Mouse (Mus musculus) ovary, postnatal 36 days (tissue): ENCODE measurements around the gene 4930412O13Rik.

Experiments used
- DNase-seq: peaks from one replicate; pipeline ENCODE4 v3.0.0; 2022; ENCODE audit warnings: low spot score, mixed read lengths

4930412O13Rik gene

GRCm38 (mm10) chr2:9880271-9880670 is 781 bp upstream of the 4930412O13Rik start:
- no peak for DNase-seq

DNA sequence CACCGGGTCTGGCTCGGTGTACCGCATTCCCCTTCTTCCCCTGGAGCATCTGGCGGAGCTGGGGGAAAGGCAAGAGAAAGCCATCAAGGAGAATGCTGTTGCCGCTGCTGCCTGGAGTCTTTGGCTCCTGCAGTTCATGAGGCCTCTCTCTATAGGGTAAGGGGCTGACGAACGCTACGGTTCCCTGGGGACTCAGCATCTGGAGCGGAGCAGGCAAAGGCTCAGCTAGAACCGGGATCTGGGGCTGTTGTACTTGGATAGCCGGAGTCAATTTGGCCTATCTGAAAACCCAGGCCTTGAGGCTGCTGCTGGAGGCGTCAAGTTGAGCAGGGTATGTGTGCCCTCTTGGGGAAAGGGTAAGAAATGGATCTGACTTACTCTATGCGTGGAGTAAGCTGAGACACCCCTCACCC is 565 bp downstream of the 4930412O13Rik start:
- no peak for DNase-seq

- peak; percentile 33 for DNase-seq
Observed at GRCm38 (mm10) chr2:9882371-9882925, 1.4 kb downstream of the 4930412O13Rik start.

GRCm38 (mm10) chr2:9882926-9883802 is 2.1 kb downstream of the 4930412O13Rik start:
- peak; percentile 29 for DNase-seq

- no peak for DNase-seq
Observed at GRCm38 (mm10) chr2:9883803-9884532, 2.9 kb downstream of the 4930412O13Rik start.

DNA sequence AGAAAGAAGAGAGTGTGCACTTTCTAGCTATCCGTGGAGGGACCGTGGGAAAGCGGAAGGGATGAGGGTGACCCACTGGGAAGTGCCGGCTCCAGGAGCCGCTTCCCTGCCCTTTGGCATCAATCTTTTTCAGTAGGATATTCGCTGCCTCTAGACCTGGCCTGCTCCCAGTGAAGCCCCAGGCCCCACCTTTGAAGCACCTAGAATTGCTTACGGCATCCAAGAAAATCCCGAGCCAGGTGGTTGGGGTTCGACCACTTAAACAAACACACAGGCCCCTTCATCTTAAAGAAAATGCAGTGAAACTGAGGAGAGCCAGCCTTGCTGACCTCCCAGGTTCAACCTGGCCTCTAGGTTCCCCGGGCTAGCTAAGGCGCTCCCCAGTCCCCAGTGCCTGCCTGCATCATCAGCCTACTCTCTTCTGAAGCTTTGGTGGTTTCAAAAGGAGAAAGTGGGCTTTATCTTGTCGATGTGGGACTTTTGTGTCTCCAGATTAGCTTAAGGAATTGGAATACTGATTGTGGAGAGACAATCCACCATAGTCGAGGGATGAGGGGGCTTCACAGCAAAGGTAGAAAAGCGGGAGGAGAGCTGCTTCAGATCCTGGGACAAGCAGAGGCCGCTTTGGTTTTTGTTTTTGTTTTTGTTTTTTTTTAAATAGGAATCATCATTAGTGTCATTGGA is 3.6 kb downstream of the 4930412O13Rik start:
- DNase-seq, result no peak

DNA sequence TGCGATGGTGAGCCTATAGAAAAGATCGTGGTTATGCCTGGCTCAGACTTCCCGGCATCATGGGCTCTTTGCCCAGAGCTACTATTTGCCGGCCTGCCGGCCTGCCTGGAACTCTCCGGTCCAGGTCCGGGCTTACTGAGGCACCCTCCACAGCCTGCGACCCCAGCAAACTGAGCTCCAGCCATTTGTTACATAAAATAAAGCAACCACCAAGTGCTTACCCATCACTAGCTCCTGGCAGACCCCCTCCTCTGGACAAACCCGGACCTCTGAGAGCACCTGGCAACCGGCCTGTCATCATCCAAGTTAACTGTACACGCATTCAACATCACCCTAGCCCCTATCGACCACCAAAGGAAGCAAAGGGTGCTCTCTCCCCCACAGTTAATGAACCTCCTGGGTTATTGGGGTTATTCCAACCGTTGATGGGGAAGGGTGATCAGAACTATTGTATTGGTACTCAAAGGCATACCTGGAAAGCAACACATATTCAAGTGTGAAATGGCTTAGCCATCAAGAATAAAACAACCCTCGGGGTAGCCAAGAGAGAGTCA is 4.2 kb downstream of the 4930412O13Rik start:
- DNase-seq, result no peak

DNA sequence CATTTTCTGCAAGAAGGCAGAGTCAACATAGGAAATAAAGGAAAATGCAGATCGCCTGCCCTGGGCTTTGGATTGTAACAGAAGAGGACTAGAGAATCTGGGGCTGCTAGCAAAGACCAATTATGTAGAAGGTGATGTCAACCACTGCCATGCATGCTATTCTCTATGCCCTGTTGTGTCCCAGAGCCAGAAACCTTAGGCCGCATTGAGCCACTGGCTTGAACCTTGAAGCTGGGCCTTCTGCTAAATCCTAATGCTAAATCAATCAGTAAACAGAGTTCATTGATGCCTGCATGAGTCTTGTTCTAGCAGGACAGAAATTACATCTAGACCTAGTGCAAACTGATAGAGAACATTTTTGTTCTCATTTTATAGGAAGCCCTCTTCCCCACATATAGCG is 5.0 kb downstream of the 4930412O13Rik start:
- DNase-seq, result no peak

GRCm38 (mm10) chr2:9886921-9887610 is 6.0 kb downstream of the 4930412O13Rik start:
- no peak for DNase-seq

DNA sequence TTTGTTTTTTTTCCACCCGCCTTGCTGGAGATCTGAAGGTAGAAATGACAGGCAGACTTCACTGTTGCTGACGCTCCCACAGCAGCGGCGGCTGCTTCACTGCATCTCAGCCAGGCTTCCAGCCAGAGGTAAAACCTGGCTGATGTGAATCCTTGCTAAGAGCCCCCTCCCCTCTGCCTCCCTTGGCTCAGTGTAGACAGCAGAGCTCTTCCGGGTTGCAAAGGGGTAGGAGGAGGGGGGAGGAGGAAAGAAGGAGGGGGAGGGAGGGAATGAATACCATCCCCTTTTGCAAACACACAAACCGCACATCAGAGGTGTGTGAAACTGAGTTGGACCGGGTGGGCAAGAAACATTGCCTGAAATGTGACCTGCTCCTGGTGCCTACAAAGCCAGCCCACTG is 6.6 kb downstream of the 4930412O13Rik start:
- no peak for DNase-seq

DNA sequence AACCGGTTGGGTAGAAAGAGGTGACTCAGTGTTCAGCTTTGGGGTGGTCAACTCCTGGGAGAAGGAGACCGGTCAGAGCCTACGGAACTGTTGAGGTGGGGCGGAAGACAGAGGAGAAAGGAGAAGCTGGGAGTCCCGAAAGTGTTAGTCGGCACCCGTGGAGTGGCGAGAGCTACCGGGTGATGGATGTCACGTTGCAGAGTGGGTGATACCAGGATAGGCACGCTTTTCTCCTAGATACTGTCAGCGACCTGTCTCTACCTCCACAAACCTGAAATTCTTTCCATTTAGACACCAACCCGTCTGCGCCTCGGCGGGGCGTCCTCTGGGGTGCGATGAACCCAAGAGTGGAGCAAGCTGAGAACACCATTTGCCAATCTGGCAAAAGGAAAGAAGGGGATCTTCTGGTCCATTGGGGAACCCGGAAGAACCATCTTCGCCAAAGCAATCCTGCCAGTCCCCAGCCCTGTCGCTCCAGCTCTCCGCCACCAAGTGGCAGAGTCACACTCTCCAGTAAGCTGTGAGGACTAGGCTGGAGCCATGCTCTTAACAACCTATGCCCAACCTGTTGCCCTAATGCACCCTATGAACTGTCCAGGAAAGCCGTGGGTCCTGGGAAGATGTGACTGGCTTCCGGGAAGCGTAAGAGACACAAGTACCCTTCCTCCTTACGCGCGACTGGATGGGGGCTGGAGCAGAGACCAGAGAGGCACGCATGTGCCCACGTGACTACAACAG is 8.0 kb downstream of the 4930412O13Rik start, which contains the start of gene 9230102O04Rik:
9230102O04Rik (minus strand) TSS at position 628 of the 738 bp plus-strand sequence.
- DNase-seq, result peak; percentile 18

DNA sequence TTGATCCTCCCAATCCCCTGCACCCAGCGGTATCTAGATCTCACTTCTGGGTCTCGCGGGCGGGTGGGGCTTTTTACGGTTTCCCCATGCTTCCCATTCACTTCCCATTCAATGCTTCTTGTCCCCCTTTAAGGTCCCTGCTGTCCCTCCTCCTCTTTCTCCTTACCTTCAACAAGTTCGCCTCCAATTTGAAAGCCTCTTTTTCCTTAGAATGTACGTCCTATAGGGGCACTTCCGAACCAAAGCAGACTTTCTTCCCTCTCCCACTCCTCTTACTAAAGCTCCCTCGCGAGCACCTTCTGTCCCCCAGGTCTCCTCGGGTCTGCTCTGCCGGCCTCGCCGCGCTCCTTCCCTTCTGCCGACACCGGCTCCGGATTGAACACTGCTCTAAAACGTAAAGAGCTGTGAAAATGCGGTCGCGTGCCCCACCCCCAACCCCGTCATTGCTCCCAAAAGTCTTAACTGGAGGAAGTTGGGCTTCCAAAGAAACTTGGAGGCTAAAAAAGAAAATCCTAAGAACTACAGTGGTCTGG is 8.7 kb downstream of the 4930412O13Rik start, which contains the start of gene Gata3:
Gata3 (minus strand) TSS at position 384 of the 533 bp plus-strand sequence.
- no peak for DNase-seq

- no peak for DNase-seq
Observed at GRCm38 (mm10) chr2:9890251-9890650, 9.2 kb downstream of the 4930412O13Rik start.

DNA sequence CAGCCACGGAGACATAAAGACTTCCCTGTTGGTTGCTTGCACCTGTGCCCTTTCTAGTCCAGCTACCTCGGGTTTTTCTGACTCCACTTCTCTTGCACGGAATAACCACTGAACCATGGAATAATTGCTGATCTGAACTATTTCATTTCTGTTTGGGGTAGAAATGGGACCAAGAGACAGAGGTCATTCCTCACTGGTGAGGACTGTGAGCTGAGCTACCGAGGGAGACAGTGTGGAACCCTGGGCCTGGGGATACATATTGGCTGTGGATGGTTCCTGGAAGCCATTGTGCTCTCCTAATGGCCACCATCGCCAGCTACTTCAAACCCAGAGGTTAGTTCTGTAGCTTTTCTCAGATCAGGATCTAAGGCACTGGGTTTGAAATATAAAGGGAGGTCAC is 9.9 kb downstream of the 4930412O13Rik start:
- no peak for DNase-seq

DNA sequence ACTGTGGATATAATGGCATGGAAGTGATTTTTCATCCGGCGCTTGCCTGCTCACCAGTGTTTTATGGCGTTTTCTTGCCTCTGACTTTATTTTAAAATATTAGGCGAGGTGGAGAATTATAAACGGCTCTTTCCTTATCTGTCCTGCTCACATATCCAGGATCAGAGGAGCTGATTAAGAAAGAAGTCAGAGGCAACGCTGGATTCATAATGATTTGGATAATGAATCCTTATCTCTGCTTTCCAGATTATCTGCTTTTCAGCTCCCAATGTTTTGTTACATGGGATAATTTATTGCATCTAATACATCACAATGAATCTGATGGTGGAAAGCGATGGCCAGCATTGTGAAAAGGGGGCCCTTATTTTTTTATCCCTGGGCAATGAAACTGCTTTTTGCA is 11.5 kb downstream of the 4930412O13Rik start:
- DNase-seq, result no peak

- no peak for DNase-seq
Observed at GRCm38 (mm10) chr2:9893272-9893953, 12.4 kb downstream of the 4930412O13Rik start.

- no peak for DNase-seq
Observed at GRCm38 (mm10) chr2:9894836-9895593, 14.0 kb downstream of the 4930412O13Rik start.

DNA sequence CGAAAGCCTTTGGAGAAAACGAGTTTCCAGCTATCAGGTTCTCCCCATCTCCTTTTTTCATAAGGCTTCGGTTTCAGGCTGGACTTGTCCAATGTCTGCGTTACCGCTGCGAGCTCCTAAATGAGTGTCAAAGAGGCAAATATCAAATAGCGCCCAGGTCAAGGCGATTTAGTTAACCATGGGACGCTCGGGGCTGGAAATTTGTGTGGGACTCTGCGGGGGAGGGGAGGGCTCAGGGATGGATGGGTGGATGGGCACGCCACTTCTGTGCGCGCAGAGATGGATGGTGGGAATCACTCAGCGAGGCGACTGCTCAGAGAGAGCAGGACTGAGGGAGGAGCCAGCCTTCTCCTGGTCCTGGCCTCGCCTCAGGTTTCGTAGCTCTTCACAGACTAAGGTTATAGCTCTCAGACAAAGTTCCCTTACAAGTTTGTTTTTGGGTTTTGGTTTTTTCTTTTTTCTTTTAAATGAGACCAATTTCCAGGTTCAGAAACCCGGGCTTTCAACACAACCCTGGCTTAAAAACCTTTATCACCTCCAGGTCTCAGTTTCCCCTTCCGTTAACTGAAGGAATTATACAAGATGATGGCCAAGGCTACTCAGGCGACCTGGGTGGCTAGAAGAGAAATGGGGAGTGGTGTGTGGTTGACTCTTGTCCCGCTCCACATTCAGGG is 15.2 kb downstream of the 4930412O13Rik start:
- no peak for DNase-seq
